Mouse (Mus musculus) telencephalon, adult 2 months (tissue): ENCODE results near the gene Ap1ar.
"Not testable (repeated sequence)": the region's sequence is repeated elsewhere in the genome, so short reads cannot be mapped to it uniquely, and the experiment has no call there.

ENCODE experiments used
- DNase-seq: peaks from one replicate; pipeline ENCODE4 v3.0.0-alpha.2; 2011; ENCODE audit warnings: low read depth, low spot score

The Ap1ar gene

GRCm38 (mm10) chr3:127795762-127796161 is 41.6 kb downstream of the Ap1ar start:
- no peak for DNase-seq

- no peak for DNase-seq
Observed at GRCm38 (mm10) chr3:127793022-127793421, 44.3 kb downstream of the Ap1ar start.

- no peak for DNase-seq
Observed at GRCm38 (mm10) chr3:127791595-127792561, 45.4 kb downstream of the Ap1ar start.

GRCm38 (mm10) chr3:127791056-127791483 is 46.3 kb downstream of the Ap1ar start:
- no peak for DNase-seq

GRCm38 (mm10) chr3:127790234-127791055 is 46.9 kb downstream of the Ap1ar start:
- peak; percentile 17 for DNase-seq

GRCm38 (mm10) chr3:127789500-127790191 is 47.7 kb downstream of the Ap1ar start, which contains the start of gene Tifa:
TSS of gene Tifa (plus strand) at chr3:127789805.
- DNase-seq: no peak

GRCm38 (mm10) chr3:127788919-127789318 is 48.4 kb downstream of the Ap1ar start:
- DNase-seq: no peak

- DNase-seq: no peak
Observed at GRCm38 (mm10) chr3:127788038-127788437, 49.3 kb downstream of the Ap1ar start.

GRCm38 (mm10) chr3:127787032-127787431 is 50.3 kb downstream of the Ap1ar start:
- DNase-seq: no peak

GRCm38 (mm10) chr3:127783680-127784079 is 53.6 kb downstream of the Ap1ar start:
- not testable (repeated sequence) for DNase-seq

GRCm38 (mm10) chr3:127782921-127783320 is 54.4 kb downstream of the Ap1ar start:
- no peak for DNase-seq

- DNase-seq: no peak
Observed at GRCm38 (mm10) chr3:127780921-127781320, 56.4 kb downstream of the Ap1ar start.

- DNase-seq: peak; percentile 21
Observed at GRCm38 (mm10) chr3:127780021-127780644, 57.2 kb downstream of the Ap1ar start, which contains the start of gene Alpk1. TSS of gene Alpk1 (minus strand) at chr3:127780527.

GRCm38 (mm10) chr3:127769146-127769545 is 68.2 kb downstream of the Ap1ar start:
- DNase-seq: no peak

GRCm38 (mm10) chr3:127765971-127766370 is 71.4 kb downstream of the Ap1ar start:
- DNase-seq: no peak

GRCm38 (mm10) chr3:127764541-127764940 is 72.8 kb downstream of the Ap1ar start:
- DNase-seq: no peak

GRCm38 (mm10) chr3:127763076-127763612 is 74.2 kb downstream of the Ap1ar start:
- DNase-seq: peak; percentile 71

GRCm38 (mm10) chr3:127762403-127762802 is 74.9 kb downstream of the Ap1ar start:
- no peak for DNase-seq

GRCm38 (mm10) chr3:127759212-127759611 is 78.1 kb downstream of the Ap1ar start:
- peak; percentile 12 for DNase-seq

- no peak for DNase-seq
Observed at GRCm38 (mm10) chr3:127758806-127759205, 78.5 kb downstream of the Ap1ar start.

GRCm38 (mm10) chr3:127757886-127758301 is 79.4 kb downstream of the Ap1ar start:
- DNase-seq: no peak
